Mouse (Mus musculus) megakaryocyte, embryonic 14.5 days (primary cell): ENCODE results near the gene Stx1a. TPM values are rescaled to one million over a fixed set of nuclear protein-coding genes. Genes with fewer than 3 reads are reported as not detected.

ENCODE experiments used
- H3K27me3 ChIP-seq: replicated peaks from 2 replicates; pipeline ENCODE3; 2012; ENCODE audit warnings: inconsistent platforms
- H3K36me3 ChIP-seq: replicated peaks from 2 replicates; pipeline ENCODE3; 2012; ENCODE audit warnings: low read length, inconsistent platforms, mixed read lengths
- H3K4me1 ChIP-seq: 2 replicates; pipeline ENCODE4 v1.6.1; 2012; ENCODE audit warnings: inconsistent platforms
- H3K4me3 ChIP-seq: replicated peaks from 2 replicates; pipeline ENCODE3; 2012; ENCODE audit warnings: moderate library complexity, mild to moderate bottlenecking, inconsistent platforms
- H3K9me3 ChIP-seq: 2 replicates; pipeline ENCODE4 v1.6.1; 2012; ENCODE audit warnings: inconsistent platforms
- FLI1 ChIP-seq: IDR thresholded peaks from 2 replicates; pipeline ENCODE4 v1.6.1; 2012; ENCODE audit warnings: low read length, inconsistent platforms, mixed read lengths
- GATA1 ChIP-seq: IDR thresholded peaks from 3 replicates; pipeline ENCODE4 v1.6.1; 2012; ENCODE audit warnings: mixed read lengths, low read length, inconsistent platforms, borderline replicate concordance
- polyA plus RNA-seq: library from polyadenylated mRNA; stranded (reverse); fragments of >175 nt; gene quantifications from 2 replicates; pipeline ENCODE4 v1.2.3, GENCODE M21; 2012; ENCODE audit warnings: low replicate concordance; ENCODE audit not compliant: insufficient read depth

Gene Stx1a
- 1.1 and 1.6 TPM in 2 replicates for polyA plus RNA-seq

DNA sequence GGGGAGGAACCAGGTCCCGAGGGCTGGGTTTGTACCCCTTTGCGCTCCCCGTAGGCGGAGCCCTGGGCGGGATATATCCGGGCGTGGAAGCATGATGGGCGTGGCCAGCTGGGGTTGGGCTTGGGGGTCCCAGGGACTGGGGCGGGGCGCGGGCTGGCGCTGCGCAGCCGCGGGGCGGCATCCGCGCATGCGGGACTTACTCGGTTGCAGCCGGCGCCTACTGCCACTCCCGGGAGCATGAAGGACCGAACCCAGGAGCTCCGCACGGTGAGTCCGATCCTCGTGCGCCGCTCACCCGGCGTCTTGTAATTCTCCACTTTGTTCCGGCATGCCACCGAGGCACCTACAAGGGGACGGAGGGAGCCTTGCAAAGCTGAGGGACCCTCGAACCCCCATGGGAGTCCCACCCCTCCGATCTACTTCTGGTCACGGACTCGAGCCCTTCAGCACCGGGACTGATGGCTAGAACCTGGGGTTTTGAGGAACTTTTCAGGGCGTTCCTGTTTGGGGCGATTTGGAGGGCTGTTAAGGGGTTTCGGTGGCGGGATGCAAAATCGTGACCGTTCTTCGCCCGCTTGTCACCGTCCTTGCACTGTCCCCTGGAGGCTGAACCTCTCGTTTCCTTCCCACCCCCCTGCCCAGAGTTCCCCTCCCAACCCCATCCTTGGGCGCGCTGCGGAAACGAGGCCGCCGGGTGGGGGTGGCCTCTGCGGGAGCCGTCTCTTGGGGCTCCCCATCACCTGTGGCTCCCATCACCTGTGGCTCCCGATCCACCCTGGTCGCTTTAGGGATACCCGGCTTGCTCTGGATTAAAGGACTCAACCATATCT lies at the start of gene Stx1a:
Gene Stx1a, plus strand, starts transcription at position 139 of the 830 bp plus-strand sequence.
- Histone ChIP-seq H3K36me3 (no peaks in the 10 kb centered on the region), H3K27me3 (peaks cover 68% of the 10 kb centered on the region), H3K9me3 (peaks cover 13% of the 10 kb centered on the region), H3K4me1 (peaks cover 49% of the 10 kb centered on the region), H3K4me3 (peak within 1 kb of the TSS; percentile 91)
- TF ChIP-seq FLI1 (no peak), GATA1 (no peak)

DNA sequence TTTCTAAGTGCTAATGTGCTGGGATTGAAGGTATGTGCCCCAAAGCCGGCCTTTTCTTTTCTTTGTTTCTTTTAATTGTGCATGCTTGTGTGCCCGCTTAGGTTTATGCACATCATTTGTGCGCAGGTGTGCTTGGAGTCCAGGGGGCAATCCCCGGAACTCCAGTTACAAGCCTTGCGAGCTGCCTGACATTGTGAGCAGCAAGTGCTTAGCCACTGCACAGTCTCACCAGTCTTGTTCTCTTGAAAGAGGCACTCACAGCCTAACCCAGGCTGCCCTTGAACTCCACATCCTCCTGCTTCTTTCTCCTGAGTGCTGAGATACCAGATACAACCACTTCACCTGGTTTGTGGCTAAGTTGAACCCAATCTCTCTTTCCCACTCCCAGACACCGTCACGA lies 49.8 kb upstream of the Stx1a start:
- Histone ChIP-seq H3K36me3 (no peaks in the 10 kb centered on the region), H3K9me3 (no peaks in the 10 kb centered on the region), H3K4me3 (no peak overlapping the region), H3K27me3 (peaks cover 11% of the 10 kb centered on the region), H3K4me1 (peaks cover 46% of the 10 kb centered on the region)
- TF ChIP-seq FLI1 (no peak), GATA1 (no peak)

DNA sequence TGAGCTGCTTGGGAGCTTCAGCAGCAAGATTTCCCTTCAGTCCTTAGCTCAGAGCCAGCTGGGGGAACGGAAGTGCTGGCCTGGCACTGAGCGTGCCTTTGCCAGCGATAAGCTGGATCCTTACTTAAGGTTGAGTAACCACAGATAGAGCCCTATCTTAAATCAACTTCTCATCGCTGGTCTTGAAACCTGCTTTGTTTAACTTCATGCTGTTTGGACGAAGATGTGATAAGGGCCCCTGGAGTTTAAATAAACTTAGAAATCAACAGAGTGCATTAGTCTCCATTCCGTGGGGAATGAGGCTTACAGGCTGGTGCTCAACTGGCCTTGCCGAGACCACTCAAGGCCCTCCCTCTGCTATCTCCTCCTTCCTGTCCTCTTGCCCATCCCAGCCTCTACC lies 49.0 kb upstream of the Stx1a start:
- Histone ChIP-seq H3K36me3 (no peaks in the 10 kb centered on the region), H3K27me3 (peaks cover 11% of the 10 kb centered on the region)

DNA sequence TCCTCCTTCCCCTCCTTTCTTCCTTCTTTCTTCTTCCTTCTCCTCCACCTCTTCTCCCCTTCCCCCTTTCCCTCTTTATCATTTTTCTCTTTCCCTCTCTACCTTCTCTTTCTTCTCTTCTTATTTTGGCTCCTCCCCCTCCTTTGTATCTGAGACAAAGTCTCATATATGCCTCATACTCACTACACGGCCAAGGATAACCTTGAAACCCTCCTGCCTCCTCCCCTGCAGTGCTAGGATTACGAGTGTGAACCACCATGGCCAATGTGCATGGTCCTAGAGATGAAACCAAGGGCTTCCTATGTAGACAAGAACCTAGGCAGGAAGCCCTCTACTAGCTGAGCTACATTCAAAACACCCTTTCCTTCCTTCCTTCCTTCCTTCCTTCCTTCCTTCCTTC lies 48.4 kb upstream of the Stx1a start:
- no peak for TF ChIP-seq GATA1
- no peak for TF ChIP-seq FLI1
- Histone ChIP-seq H3K4me1 (peaks cover 46% of the 10 kb centered on the region), H3K36me3 (no peaks in the 10 kb centered on the region), H3K9me3 (no peaks in the 10 kb centered on the region), H3K27me3 (peaks cover 10% of the 10 kb centered on the region), H3K4me3 (no peak overlapping the region)

More for the DNA sequence above, 49.0 kb upstream of the Stx1a start:
- no peak for TF ChIP-seq GATA1
- TF ChIP-seq FLI1 = no peak
- H3K4me3 ChIP-seq = peak overlapping the region; percentile 81
- H3K9me3 ChIP-seq = no peaks in the 10 kb centered on the region
- peaks cover 46% of the 10 kb centered on the region for H3K4me1 ChIP-seq

DNA sequence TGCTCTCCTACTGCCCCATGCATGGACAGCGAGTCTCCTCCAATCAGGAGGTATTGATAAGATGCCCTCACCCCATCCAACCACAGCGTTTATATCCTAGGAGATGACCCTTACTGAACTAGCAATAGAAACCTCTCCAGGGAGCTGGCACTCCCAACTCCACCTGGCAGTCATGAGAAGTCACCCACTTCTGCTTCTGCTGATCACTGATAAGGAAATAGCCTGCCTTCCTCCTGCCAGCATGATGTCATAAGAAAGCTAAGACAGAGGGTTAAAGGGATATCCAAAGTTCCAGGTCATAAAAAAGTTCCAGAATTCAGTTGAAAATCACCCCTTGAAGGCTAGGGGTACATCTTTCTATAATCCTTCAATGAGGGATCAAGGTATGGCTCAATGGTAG lies 47.1 kb upstream of the Stx1a start:
- no peak for TF ChIP-seq FLI1
- Histone ChIP-seq H3K4me3 (no peak overlapping the region), H3K27me3 (peaks cover 7% of the 10 kb centered on the region), H3K4me1 (peaks cover 48% of the 10 kb centered on the region), H3K36me3 (no peaks in the 10 kb centered on the region), H3K9me3 (no peaks in the 10 kb centered on the region)

DNA sequence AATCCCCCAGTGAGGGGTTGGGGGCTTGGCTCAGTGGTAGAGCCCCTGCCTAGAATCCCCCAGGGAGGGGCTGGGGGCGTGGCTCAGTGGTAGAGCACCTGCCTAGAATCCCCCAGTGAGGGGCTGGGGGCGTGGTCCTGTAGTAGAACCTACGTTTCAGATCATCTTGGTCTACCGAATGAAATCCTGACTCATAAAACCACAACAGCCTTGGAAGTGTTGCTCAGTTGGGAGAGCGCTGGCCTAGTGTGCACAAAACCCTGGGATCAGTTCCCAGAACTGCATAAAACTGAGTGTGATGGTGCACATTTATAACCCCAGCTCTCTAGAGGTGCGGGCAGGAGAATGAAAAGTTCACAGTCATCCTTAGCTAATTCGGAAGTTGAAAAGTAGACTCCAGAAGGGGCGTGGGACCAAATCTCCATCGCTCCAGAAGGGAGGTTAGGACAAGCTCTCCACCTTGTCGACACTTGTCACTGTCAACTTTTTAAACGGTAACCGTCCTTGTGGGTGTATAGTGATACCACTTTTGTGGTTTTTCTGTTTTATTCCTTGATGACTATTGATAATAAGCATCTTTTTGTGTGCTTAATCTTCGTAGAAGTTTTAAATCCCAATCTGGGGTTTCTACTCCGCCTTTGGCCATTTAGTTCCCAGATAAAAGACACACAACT lies 46.6 kb upstream of the Stx1a start:
- TF ChIP-seq GATA1 (no peak), FLI1 (no peak)
- H3K27me3 ChIP-seq = peaks cover 8% of the 10 kb centered on the region
- H3K4me1 ChIP-seq = peaks cover 54% of the 10 kb centered on the region
- no peak overlapping the region for H3K4me3 ChIP-seq
- no peaks in the 10 kb centered on the region for H3K36me3 ChIP-seq
- no peaks in the 10 kb centered on the region for H3K9me3 ChIP-seq

DNA sequence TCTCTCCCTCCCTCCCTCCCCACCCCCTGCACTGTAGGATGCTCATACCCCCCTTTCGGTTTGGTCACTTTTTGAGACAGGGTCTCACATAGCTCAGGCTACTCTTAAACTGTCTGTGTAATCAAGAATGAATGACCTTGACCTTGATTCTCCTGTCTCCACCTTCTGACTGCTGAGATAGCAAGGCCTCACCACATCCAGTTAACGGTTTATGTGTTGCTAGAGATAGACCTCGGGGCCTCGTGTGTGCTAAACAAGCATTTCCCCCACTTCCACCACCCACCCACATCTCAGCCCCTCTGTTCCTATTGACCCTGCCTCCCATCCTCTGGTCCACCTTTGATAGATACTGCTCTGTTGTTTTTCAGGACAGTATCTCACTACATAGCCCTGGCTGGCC lies 45.4 kb upstream of the Stx1a start:
- Histone ChIP-seq H3K36me3 (no peaks in the 10 kb centered on the region), H3K27me3 (peaks cover 8% of the 10 kb centered on the region), H3K9me3 (no peaks in the 10 kb centered on the region), H3K4me1 (peaks cover 47% of the 10 kb centered on the region), H3K4me3 (no peak overlapping the region)
- TF ChIP-seq GATA1 = no peak
- TF ChIP-seq FLI1 = no peak

DNA sequence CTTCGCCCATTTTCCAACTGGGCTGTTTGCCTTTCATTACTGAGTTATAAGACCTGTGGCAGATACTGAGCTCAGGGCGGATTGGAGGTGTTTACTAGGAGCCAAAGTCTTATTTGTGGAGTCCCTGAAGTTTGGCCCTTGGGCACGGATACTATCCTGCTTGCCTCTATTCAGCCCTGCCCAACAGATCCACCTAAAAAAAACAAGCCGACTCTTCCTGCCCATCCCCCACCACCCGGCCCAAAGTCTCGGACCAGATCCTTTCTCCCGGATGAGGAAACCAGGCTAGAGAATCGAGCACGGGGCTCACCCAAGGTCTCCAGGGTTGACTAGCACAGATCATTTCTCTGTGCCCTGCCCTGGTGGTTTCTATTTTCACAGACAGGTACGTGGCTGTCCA lies 42.1 kb upstream of the Stx1a start:
- H3K4me3 ChIP-seq = no peak overlapping the region
- H3K27me3 ChIP-seq = peaks cover 36% of the 10 kb centered on the region
- H3K36me3 ChIP-seq = no peaks in the 10 kb centered on the region
- TF ChIP-seq GATA1 (no peak), FLI1 (no peak)
- H3K4me1 ChIP-seq = peaks cover 37% of the 10 kb centered on the region
- H3K9me3 ChIP-seq = peaks cover under 1% of the 10 kb centered on the region; the same call in 1 of the 2 replicates

DNA sequence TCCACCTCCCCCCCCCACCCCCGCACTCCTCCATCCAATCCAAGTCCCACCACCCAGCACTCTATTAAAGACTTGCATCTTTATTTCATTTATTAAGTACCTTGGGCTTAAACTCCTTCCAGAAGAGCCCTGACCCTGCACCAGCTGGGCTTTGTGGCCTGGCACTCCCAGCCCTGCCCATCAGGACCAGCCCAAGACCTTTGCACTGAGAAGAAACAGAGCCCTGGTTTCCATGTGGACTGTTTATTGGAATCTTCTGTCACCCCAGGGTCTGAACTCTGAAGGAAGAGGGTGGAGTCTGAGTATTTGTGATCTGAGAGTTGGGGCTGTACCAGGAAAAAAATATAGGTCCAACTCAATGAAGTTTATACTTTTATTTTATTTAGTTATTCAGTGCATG lies 40.2 kb upstream of the Stx1a start:
- peaks cover 52% of the 10 kb centered on the region for H3K27me3 ChIP-seq
- H3K4me1 ChIP-seq = peaks cover 44% of the 10 kb centered on the region
- TF ChIP-seq FLI1 (no peak), GATA1 (no peak)
- peaks cover 5% of the 10 kb centered on the region; the same call in 1 of the 2 replicates for H3K9me3 ChIP-seq
- H3K4me3 ChIP-seq = no peak overlapping the region
- H3K36me3 ChIP-seq = no peaks in the 10 kb centered on the region

DNA sequence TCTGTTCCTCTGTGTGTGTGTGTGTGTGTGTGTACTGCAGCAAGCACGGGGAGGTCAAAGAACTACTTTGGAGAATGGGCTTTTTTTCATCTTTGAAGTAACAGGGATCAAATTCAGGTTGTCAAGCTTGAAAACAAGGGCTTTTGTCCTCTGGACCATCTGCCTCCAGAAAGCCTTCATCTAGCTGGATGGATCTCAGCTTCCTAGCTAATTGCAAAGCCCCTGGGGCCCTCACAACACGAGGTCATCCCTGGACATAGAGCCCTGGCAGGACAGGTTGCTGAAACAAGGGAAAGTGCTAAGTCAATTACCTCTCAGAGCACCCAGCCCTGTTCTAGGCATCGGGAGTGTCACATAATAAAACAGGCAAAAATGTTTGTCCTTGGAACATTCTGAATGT lies 39.5 kb upstream of the Stx1a start:
- Histone ChIP-seq H3K4me1 (peaks cover 47% of the 10 kb centered on the region), H3K36me3 (no peaks in the 10 kb centered on the region), H3K27me3 (peaks cover 53% of the 10 kb centered on the region), H3K4me3 (no peak overlapping the region), H3K9me3 (peaks cover 5% of the 10 kb centered on the region; the same call in 1 of the 2 replicates)
- TF ChIP-seq FLI1 = no peak
- no peak for TF ChIP-seq GATA1
